Mouse (Mus musculus): ENCODE results near the gene Ghr. TPM values are rescaled to one million over a fixed set of nuclear protein-coding genes. Genes with fewer than 3 reads are reported as not detected.
A peak's percentile ranks its signal among the peaks of the same experiment; 100 is the strongest.

The Ghr gene
- polyA plus RNA-seq, 1 experiment = 21.3 TPM

DNA sequence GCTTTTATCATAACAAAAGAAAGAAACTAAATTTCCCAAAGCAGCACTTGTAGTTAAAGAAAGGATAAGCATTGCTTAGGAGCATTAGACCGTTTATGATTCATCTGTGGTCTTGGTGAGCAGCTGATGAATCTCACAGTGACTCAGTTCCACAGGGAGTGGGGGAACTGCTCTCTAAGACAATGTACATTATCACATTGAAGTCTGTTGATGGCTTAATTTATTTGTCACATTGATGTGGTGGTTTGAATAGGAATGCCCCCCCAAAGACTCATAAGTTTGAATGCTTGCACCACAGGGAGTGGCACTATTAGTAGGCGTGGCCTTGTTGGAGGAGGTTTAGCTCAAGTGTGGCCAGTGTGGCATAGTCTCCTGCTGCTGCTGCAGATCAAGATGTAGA is 4.6 kb upstream of the Ghr start:
- Histone ChIP-seq H3K4me2 (ENCODE audit: low read depth) (peak overlapping the region; percentile 61), H3K36me3 (ENCODE audit: control insufficient read depth, insufficient read depth) (no peaks in the 10 kb centered on the region), H3K79me2 (ENCODE audit: control insufficient read depth, insufficient read depth) (no peaks in the 10 kb centered on the region), H3ac (ENCODE audit: control insufficient read depth, insufficient read length) (no peak overlapping the region), H3K4me3 (no peak overlapping the region), H3K27me3 (ENCODE audit: control insufficient read depth, insufficient read depth, insufficient read length) (no peaks in the 10 kb centered on the region)
- peak; percentile 66 for TF ChIP-seq CEBPB (IDR thresholded peaks at IDR 0.05; ENCODE audit: insufficient read depth, poor library complexity, severe bottlenecking)
- TF ChIP-seq USF1 (IDR thresholded peaks at IDR 0.05; ENCODE audit: low read depth) = peak; percentile 12
- peak; percentile 24 for TF ChIP-seq POLR2A (IDR thresholded peaks at IDR 0.05; ENCODE audit: insufficient read length, low read depth)
- TF ChIP-seq SRF (IDR thresholded peaks at IDR 0.05; ENCODE audit: control insufficient read depth, insufficient read length, low read depth) = no peak
- no peak for TF ChIP-seq REST (IDR thresholded peaks at IDR 0.05; ENCODE audit: insufficient read depth, insufficient read length)
- TF ChIP-seq MYOG (IDR thresholded peaks at IDR 0.05; ENCODE audit: control insufficient read depth in 1 of 3, insufficient read depth in 1 of 3, insufficient read length in 2 of 3, low read depth in 2 of 3) = peak in 2 of 3 experiments; percentile 9 to 18
- peak in 2 of 3 experiments; percentile 39 to 73 for TF ChIP-seq MYOD1 (IDR thresholded peaks at IDR 0.05; ENCODE audit: control insufficient read depth in 1 of 3, insufficient read length in 2 of 3, low read depth in 2 of 3)

- Histone ChIP-seq H3ac (ENCODE audit: control insufficient read depth, insufficient read length) (no peak overlapping the region), H3K4me3 (no peak overlapping the region), H3K36me3 (ENCODE audit: control insufficient read depth, insufficient read depth) (no peaks in the 10 kb centered on the region), H3K79me2 (ENCODE audit: control insufficient read depth, insufficient read depth) (no peaks in the 10 kb centered on the region), H3K27me3 (ENCODE audit: control insufficient read depth, insufficient read depth, insufficient read length) (no peaks in the 10 kb centered on the region), H3K4me2 (ENCODE audit: low read depth) (no peak overlapping the region)
- TF ChIP-seq TCF3 (IDR thresholded peaks at IDR 0.05; ENCODE audit: insufficient read length, low read depth) (no peak), MAX (IDR thresholded peaks at IDR 0.05; ENCODE audit: low read depth) (no peak), POLR2AphosphoS2 (IDR thresholded peaks at IDR 0.05; ENCODE audit: insufficient read length, low read depth) (no peak)
Observed at GRCm38 (mm10) chr15:3584361-3584760, 1.1 kb upstream of the Ghr start.

DNA sequence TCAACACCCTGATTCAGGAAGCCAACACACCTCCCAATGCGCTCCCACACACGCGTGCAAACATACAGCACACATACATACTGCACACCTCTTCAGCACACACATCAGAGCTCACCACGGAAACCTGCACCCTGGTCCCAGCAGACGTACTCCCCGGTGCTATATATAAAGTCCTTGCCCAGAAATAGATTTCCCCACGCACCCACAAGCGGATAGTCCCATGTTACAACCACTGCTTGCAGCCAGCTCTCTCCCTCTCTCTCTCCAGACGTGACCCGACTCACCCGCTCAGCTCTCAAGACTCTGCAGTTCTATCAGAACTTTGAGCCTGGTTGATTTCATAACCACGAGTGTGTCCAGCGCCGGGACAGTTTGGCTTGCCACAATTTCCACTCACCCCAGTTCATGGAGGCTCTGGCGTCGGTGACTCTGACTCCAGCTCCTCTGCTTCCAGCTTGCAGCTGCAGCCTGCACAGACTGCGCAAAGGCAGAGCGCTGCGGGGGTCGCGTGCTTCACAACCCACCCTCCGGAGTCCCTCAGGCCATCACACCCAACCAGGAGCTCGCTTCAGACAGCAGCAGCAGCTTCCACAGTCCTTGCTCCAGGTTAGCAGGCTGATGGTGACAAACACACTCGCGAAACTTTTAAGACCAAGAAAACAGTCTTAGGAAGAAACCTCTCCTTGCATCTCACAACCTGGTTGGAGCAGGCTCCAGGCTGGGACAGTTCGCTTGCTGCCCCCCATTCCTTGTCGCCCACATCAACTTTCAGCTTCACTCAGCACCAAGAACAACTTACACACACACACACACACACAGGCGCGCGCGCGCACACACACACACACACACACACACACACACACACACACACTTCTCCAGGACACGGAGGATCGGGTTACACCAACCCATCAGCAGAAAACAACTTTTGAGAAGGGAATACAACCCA is 1.2 kb downstream of the Ghr start:
- H3K79me2 ChIP-seq (ENCODE audit: control insufficient read depth, insufficient read depth) = no peaks in the 10 kb centered on the region
- H3K4me2 ChIP-seq (ENCODE audit: low read depth) = peak overlapping the region; percentile 89
- TF ChIP-seq MYOD1 (IDR thresholded peaks at IDR 0.05; ENCODE audit: control insufficient read depth in 1 of 3, insufficient read length in 2 of 3, low read depth in 2 of 3) (peak in 1 of 3 experiments; percentile 33), MAX (IDR thresholded peaks at IDR 0.05; ENCODE audit: low read depth) (no peak), MYOG (IDR thresholded peaks at IDR 0.05; ENCODE audit: control insufficient read depth in 1 of 3, insufficient read depth in 1 of 3, insufficient read length in 2 of 3, low read depth in 2 of 3) (peak in 1 of 3 experiments; percentile 22), USF1 (IDR thresholded peaks at IDR 0.05; ENCODE audit: low read depth) (no peak), POLR2AphosphoS2 (IDR thresholded peaks at IDR 0.05; ENCODE audit: insufficient read length, low read depth) (no peak), SRF (IDR thresholded peaks at IDR 0.05; ENCODE audit: control insufficient read depth, insufficient read length, low read depth) (no peak), E2F4 (IDR thresholded peaks at IDR 0.05; ENCODE audit: insufficient read depth) (no peak), REST (IDR thresholded peaks at IDR 0.05; ENCODE audit: insufficient read depth, insufficient read length) (no peak)
- H3K36me3 ChIP-seq (ENCODE audit: control insufficient read depth, insufficient read depth) = no peaks in the 10 kb centered on the region
- H3K4me3 ChIP-seq = peak overlapping the region; percentile 73
- no peaks in the 10 kb centered on the region for H3K27me3 ChIP-seq (ENCODE audit: control insufficient read depth, insufficient read depth, insufficient read length)
- H3ac ChIP-seq (ENCODE audit: control insufficient read depth, insufficient read length) = peak overlapping the region; percentile 12

GRCm38 (mm10) chr15:3581337-3581736 is 2.0 kb downstream of the Ghr start:
- H3K79me2 ChIP-seq (ENCODE audit: control insufficient read depth, insufficient read depth) = no peaks in the 10 kb centered on the region
- peak overlapping the region; percentile 73 for H3K4me3 ChIP-seq
- H3K4me2 ChIP-seq (ENCODE audit: low read depth) = peak overlapping the region; percentile 89
- no peak for TF ChIP-seq POLR2A (IDR thresholded peaks at IDR 0.05; ENCODE audit: insufficient read length, low read depth)
- TF ChIP-seq POLR2AphosphoS2 (IDR thresholded peaks at IDR 0.05; ENCODE audit: insufficient read length, low read depth) = no peak
- TF ChIP-seq REST (IDR thresholded peaks at IDR 0.05; ENCODE audit: insufficient read depth, insufficient read length) = no peak
- no peaks in the 10 kb centered on the region for H3K27me3 ChIP-seq (ENCODE audit: control insufficient read depth, insufficient read depth, insufficient read length)
- H3K36me3 ChIP-seq (ENCODE audit: control insufficient read depth, insufficient read depth) = no peaks in the 10 kb centered on the region
- peak overlapping the region; percentile 12 for H3ac ChIP-seq (ENCODE audit: control insufficient read depth, insufficient read length)

- TF ChIP-seq SRF (IDR thresholded peaks at IDR 0.05; ENCODE audit: control insufficient read depth, insufficient read length, low read depth) = no peak
- TF ChIP-seq POLR2AphosphoS2 (IDR thresholded peaks at IDR 0.05; ENCODE audit: insufficient read length, low read depth) = no peak
- TF ChIP-seq MYOG (IDR thresholded peaks at IDR 0.05; ENCODE audit: control insufficient read depth in 1 of 3, insufficient read depth in 1 of 3, insufficient read length in 2 of 3, low read depth in 2 of 3) = no peak
- no peak for TF ChIP-seq MAX (IDR thresholded peaks at IDR 0.05; ENCODE audit: low read depth)
- TF ChIP-seq USF1 (IDR thresholded peaks at IDR 0.05; ENCODE audit: low read depth) = no peak
- TF ChIP-seq POLR2A (IDR thresholded peaks at IDR 0.05; ENCODE audit: insufficient read length, low read depth) = no peak
- TF ChIP-seq E2F4 (IDR thresholded peaks at IDR 0.05; ENCODE audit: insufficient read depth) = no peak
- TF ChIP-seq TCF3 (IDR thresholded peaks at IDR 0.05; ENCODE audit: insufficient read length, low read depth) = no peak
- no peak for TF ChIP-seq TCF12 (IDR thresholded peaks at IDR 0.05; ENCODE audit: insufficient read depth, poor library complexity, severe bottlenecking)
- no peak for TF ChIP-seq REST (IDR thresholded peaks at IDR 0.05; ENCODE audit: insufficient read depth, insufficient read length)
- TF ChIP-seq MYOD1 (IDR thresholded peaks at IDR 0.05; ENCODE audit: control insufficient read depth in 1 of 3, insufficient read length in 2 of 3, low read depth in 2 of 3) = no peak
- no peak for TF ChIP-seq CEBPB (IDR thresholded peaks at IDR 0.05; ENCODE audit: insufficient read depth, poor library complexity, severe bottlenecking)
- Histone ChIP-seq H3ac (ENCODE audit: control insufficient read depth, insufficient read length) (no peak overlapping the region), H3K27me3 (ENCODE audit: control insufficient read depth, insufficient read depth, insufficient read length) (no peaks in the 10 kb centered on the region), H3K4me2 (ENCODE audit: low read depth) (peak overlapping the region; percentile 35), H3K4me3 (no peak overlapping the region), H3K36me3 (ENCODE audit: control insufficient read depth, insufficient read depth) (no peaks in the 10 kb centered on the region), H3K79me2 (ENCODE audit: control insufficient read depth, insufficient read depth) (no peaks in the 10 kb centered on the region)
Observed at GRCm38 (mm10) chr15:3580216-3580615, 3.1 kb downstream of the Ghr start.

Measured in myocyte (in vitro differentiated cells).